Mouse (Mus musculus): Measurements from ENCODE around the gene Gm47841. TPM values are rescaled to one million over a fixed set of nuclear protein-coding genes. Genes with fewer than 3 reads are reported as not detected.

Gm47841 gene
- total RNA-seq, 1 experiment from 2014 or later = not detected

DNA sequence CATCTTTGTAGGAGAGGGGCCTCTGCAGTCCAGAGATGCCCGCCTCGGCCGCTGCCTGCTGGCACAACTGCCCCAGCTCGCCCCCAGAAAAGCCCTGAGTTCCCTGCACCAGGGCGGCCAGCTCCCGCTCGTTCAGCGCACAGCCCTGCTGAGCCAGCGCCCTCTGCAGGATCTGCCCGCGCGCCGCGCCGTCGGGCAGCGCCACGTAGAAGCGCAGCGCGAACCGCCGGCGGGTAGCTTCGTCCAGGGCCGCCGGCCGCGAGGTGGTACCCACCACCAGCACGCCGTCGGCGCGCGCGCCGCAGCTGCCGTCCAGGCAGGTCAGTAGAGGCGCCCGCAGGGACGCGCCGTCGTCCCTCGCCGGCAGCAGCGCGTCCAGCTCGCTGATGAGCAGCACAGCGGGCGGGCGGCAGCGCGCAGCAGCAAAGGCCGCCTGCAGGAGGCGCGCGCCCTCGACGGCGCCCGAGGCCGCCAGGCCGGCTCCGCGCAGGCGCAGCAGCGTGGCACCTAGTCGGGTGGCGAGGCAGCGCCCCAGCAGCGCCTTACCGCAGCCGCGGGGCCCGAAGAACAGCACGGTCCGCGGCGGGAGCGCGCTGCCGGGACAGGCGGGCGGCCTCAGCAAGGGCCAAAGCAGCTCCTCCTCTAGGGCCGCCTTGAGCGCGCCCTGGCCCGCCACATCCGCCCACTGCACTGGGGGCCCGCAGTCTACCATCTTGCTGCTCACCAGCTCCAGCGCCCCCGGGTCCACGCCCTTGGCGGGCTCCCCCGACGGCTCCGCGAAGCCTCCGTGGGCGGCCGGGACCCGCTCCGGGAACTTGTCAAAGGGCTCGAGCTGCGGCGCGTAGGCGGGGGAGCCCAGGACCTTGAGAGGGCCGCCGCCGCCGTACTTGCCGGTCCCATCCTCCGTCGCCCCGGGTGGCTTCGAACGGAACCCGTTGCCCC lies 5.6 kb upstream of the Gm47841 start:
- no peak for ATAC-seq (ENCODE audit: extremely low read depth, insufficient number of reproducible peaks, low FRiP score, poor library complexity, severe bottlenecking)

DNA sequence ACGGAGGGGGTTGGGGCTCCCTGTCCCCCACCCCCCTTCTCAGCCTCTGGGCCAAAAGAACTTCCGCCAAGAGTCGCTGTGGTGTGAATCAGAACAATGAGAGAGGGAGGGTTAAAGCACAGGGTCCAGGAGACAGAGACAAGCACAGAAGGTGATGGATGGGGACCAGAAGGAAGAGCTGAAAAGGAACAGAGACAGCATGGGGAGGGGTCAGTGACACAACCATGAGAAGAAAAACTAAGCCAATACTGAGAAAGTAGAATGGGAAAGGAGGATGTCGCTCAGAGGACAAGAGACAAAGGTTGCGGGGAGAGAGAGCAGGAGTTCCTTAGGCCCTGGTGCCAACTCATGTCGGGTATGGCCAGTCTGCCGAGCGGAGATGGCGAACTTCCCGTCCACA lies 4.7 kb upstream of the Gm47841 start:
- ATAC-seq (ENCODE audit: extremely low read depth, insufficient number of reproducible peaks, low FRiP score, poor library complexity, severe bottlenecking) = no peak

DNA sequence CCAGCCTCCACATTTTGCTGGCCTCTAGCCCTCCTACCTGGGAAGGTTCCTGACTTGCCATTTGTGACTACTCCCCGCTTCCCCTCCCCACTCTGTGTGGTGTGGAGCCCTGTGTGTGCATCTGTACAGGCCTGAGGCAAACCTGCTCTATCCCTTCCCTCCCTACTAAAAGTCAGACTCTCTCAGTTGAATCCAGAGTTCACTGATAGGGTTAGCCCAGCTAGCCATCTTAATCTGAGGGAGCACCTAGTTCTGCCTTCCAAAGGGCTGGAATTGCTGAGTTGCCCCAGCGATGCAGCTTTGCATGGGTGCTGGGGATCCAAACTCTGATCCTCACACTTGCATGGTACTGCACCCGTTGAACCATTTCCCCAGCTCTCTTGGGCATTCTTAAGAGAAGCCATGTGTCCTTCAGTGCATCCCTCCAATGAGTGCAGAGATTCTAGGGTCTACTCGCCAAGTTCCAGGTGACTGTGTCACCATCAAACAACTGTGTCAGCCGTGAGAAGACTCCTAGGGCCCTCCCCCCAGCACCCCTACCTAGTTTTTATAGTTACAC lies 1.2 kb upstream of the Gm47841 start:
- ATAC-seq (ENCODE audit: extremely low read depth, insufficient number of reproducible peaks, low FRiP score, poor library complexity, severe bottlenecking) = no peak

DNA sequence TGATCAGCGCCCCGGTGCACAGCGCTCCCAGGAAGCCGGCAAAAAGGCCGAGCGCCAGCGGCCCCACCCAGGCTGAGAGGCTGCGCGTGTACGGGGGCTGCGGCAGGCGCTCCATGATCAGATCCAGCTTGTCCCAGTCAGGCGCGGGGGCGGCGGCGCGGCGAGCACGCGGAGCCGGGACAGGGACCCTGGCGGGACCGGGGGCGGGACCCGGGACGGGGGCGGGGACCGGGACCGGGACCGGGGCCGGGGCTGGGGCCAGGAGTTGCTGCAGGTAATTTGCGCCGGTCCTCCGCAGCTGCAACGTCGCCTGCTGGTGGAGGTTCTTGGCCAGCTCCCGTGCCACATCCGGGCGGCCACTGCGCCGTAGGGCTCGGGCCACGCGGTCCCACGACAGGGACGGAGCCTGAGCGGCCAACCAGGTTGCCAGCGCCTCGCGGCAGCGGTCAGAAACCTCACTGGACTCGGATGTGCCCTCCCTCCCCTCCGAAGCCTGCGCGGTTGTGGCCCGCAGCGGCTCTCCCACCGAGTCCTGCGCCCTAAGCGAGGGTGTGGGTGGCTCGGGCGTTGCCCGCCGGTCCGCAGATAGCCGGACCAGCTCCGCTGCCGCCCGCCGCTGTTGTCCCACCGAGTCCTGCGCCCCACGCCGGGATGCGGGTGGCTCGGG lies 537 bp downstream of the Gm47841 start:
- no peak for ATAC-seq (ENCODE audit: extremely low read depth, insufficient number of reproducible peaks, low FRiP score, poor library complexity, severe bottlenecking)

DNA sequence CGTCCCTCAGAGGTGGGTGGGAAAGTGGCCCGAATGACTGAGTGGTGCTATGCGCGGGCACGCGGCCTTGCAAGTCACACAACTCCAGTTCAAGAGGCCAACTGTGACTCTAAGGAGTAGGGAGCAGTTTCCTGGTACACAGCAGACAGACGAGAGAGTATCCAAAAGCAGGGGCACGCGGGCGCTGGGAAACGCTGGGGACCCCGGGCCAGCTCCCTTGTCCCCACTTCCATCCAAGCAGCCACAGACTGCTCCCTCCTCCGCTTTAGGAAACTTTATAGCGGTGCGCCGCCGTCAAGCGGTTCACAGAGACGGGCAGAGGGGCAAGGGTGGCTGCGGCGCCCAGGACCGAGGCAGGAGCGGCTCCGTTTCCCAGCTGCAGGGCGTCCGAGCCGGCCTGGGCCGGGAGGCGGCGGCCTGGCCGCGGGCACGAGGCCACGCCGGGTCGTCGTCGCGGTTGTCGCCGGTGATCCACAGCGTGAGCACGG lies 1.1 kb downstream of the Gm47841 start:
- no peak for ATAC-seq (ENCODE audit: extremely low read depth, insufficient number of reproducible peaks, low FRiP score, poor library complexity, severe bottlenecking)

DNA sequence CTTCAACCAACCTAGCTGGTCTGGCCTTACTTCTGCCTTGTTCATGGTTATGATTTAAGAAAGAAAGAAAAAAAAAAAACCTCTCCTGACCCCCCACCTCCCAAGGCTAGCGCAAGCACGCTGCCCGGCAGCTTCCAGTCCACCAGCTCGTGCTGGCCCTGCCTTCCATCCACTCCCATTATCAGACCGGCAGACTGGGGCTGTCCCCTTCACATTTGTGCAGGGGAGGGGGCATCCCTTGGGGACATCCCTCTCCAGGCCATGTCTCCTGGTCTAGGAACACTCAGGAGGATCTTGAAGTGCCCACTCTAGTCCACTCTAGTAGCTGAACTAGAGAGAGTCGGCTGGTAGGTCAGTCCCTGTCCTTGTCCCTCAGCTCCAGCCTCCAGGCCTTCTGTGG lies 2.7 kb downstream of the Gm47841 start:
- no peak for ATAC-seq (ENCODE audit: extremely low read depth, insufficient number of reproducible peaks, low FRiP score, poor library complexity, severe bottlenecking)

- ATAC-seq (ENCODE audit: extremely low read depth, insufficient number of reproducible peaks, low FRiP score, poor library complexity, severe bottlenecking) = no peak
These were observed 4.6 kb downstream of the Gm47841 start for GRCm38 (mm10) chr15:101042613-101043012.

DNA sequence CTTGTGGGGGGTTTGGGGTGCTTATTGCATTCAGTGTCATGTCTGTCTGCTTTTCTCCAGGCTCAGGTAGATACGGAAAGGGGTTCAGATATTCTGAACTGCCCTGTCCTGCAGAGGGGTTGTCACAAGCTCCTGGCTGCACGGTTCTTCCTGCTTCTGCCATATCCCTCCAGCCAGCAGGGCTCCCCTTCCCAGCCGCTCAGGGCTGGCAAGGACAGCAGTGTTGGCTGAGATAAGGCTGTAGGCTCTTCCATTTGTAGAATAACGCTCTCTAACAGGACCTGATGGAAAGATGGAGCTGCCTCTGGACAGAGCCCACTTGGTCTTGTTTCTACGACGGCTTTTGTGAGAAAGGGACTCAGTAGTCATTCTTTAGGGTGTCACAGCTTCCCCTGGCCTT lies 5.2 kb downstream of the Gm47841 start:
- no peak for ATAC-seq (ENCODE audit: extremely low read depth, insufficient number of reproducible peaks, low FRiP score, poor library complexity, severe bottlenecking)

- ATAC-seq (ENCODE audit: extremely low read depth, insufficient number of reproducible peaks, low FRiP score, poor library complexity, severe bottlenecking) = no peak
These were observed 7.5 kb downstream of the Gm47841 start for GRCm38 (mm10) chr15:101039651-101040050.

DNA sequence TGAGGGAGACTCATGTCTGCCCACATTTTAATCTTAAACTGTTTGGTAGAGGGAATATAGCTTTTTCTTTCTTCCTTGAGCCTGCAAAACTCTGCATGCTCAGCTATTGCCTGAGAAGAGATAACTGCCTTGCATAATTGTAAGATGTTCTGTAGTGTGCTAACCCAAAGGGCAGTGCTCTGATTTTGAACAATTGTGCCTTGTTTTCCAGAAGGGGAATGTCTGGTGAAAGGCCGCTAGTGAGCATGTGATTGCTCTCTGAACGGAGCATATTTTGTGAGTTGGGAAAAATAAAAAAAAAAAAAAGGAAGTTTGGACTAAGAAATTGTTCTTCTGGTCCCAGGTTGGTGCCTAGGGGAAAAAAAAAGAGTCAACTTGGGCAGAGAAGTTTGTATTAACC lies 18.2 kb downstream of the Gm47841 start:
- no peak for ATAC-seq (ENCODE audit: extremely low read depth, insufficient number of reproducible peaks, low FRiP score, poor library complexity, severe bottlenecking)

GRCm38 (mm10) chr15:101011352-101011751 lies 35.8 kb downstream of the Gm47841 start:
- no peak for ATAC-seq (ENCODE audit: extremely low read depth, insufficient number of reproducible peaks, low FRiP score, poor library complexity, severe bottlenecking)

DNA sequence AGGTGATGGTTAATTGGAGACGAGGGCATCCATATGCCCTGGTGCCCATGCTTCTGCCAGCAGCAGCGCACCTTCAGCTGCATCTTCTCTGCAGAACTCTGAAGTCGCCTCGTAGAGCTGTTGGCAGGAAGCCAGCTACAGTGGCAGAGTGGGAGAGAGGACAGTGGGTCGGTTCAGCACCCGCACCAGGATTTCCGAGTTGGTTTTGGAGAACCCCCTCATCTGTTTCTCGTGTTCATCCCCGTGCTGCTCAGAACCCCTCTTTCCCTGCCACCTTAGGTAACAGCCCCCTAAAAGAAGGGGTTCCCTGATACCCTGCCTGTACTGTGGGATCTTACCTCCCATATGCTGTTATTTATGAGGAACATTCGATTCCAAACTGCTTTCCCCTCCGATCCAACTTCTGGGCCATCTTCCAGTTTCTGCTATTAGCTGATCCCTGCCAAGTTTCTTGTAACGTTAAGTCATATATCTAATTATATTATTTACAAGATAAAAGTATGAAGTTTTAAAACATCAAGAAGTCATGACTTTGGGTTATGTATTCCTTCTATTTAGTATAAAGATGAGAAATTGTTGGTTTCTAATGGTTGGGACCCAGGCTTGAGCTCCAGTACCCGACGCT lies 38.7 kb downstream of the Gm47841 start:
- no peak for ATAC-seq (ENCODE audit: extremely low read depth, insufficient number of reproducible peaks, low FRiP score, poor library complexity, severe bottlenecking)

GRCm38 (mm10) chr15:101007236-101007635 lies 40.0 kb downstream of the Gm47841 start:
- no peak for ATAC-seq (ENCODE audit: extremely low read depth, insufficient number of reproducible peaks, low FRiP score, poor library complexity, severe bottlenecking)

GRCm38 (mm10) chr15:101006251-101007040 lies 40.8 kb downstream of the Gm47841 start:
- ATAC-seq (ENCODE audit: extremely low read depth, insufficient number of reproducible peaks, low FRiP score, poor library complexity, severe bottlenecking) = no peak

DNA sequence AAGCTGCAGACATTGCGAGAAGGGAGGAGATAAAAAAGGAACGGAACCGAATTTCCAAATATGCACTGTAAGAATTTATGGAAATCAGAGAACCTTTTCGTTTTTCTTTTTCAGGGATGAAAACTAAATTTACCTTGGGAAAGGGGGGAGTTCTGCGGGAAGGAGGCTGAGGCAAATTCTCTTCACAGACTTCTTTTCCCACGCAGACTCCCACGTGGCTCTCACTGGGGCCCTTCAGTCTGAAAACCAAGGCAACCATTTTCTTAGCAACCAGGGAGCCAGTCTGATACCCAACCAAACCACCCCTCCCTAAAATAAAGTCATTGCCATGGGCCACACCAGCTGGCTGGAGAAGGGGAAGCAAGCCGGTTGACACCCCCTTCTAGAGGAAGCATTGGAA lies 41.5 kb downstream of the Gm47841 start:
- ATAC-seq (ENCODE audit: extremely low read depth, insufficient number of reproducible peaks, low FRiP score, poor library complexity, severe bottlenecking) = no peak

DNA sequence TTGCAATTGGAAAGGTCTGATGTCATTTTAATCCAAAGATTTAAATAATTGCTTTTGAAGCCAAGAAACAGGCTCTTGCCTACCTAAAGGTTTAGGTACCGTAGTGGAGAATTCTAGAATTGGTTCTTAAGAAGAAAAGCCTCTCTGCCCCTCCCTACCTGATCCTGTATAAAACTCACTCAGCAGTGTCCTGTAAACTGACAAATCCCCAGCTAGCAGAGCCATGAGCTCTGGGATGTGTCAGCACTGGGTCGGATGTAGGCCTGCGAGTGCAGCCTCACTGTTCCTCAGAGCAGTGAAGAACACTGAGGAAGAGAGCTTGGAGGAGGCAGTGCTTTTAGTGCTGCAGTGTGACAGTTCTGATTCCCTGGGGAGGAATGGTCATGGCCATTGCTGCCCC lies 42.7 kb downstream of the Gm47841 start:
- ATAC-seq (ENCODE audit: extremely low read depth, insufficient number of reproducible peaks, low FRiP score, poor library complexity, severe bottlenecking) = no peak

- no peak for ATAC-seq (ENCODE audit: extremely low read depth, insufficient number of reproducible peaks, low FRiP score, poor library complexity, severe bottlenecking)
These were observed 44.7 kb downstream of the Gm47841 start for GRCm38 (mm10) chr15:101002466-101002865.

GRCm38 (mm10) chr15:101001685-101002084 lies 45.5 kb downstream of the Gm47841 start:
- no peak for ATAC-seq (ENCODE audit: extremely low read depth, insufficient number of reproducible peaks, low FRiP score, poor library complexity, severe bottlenecking)

DNA sequence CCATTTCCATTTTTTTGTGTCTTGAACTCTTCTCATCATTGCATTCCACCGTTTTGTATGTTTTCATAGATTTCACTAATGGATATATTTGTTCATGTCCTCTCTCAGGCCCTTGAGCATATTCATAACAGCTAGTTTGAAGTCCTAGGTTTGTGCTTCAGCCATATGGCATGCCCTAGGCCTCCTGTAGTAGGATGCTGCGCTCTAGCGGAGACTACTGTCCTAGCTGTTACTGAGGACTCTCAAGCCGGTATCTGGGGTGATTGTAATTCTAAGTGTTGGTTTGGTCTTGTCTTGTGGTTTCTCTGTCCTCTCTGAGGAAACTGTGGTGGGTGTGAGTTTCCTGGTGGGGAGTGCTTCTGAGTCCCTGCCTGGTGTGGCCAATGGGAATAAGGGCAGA lies 50.1 kb downstream of the Gm47841 start:
- no peak for ATAC-seq (ENCODE audit: extremely low read depth, insufficient number of reproducible peaks, low FRiP score, poor library complexity, severe bottlenecking)

All from neutrophil, adult 5-6 weeks (primary cell).